Mouse (Mus musculus): ENCODE data around the gene Syvn1. TPM values are rescaled to one million over a fixed set of nuclear protein-coding genes. Genes with fewer than 3 reads are reported as not detected.

The Syvn1 gene
- polyA plus RNA-seq, 1 experiment, result 24.3 TPM

- TF ChIP-seq TCF3 (IDR thresholded peaks at IDR 0.05; ENCODE audit: insufficient read length, low read depth), result no peak
- TF ChIP-seq USF1 (IDR thresholded peaks at IDR 0.05; ENCODE audit: low read depth), result no peak
- no peak for TF ChIP-seq POLR2A (IDR thresholded peaks at IDR 0.05; ENCODE audit: insufficient read length, low read depth)
- no peak for TF ChIP-seq MYOD1 (IDR thresholded peaks at IDR 0.05; ENCODE audit: control insufficient read depth in 1 of 3, insufficient read length in 2 of 3, low read depth in 2 of 3)
- TF ChIP-seq MYOG (IDR thresholded peaks at IDR 0.05; ENCODE audit: control insufficient read depth in 1 of 3, insufficient read depth in 1 of 3, insufficient read length in 2 of 3, low read depth in 2 of 3), result no peak
- no peak for TF ChIP-seq SRF (IDR thresholded peaks at IDR 0.05; ENCODE audit: control insufficient read depth, insufficient read length, low read depth)
- no peak overlapping the region for H3K4me2 ChIP-seq (ENCODE audit: low read depth)
- H3ac ChIP-seq (ENCODE audit: control insufficient read depth, insufficient read length), result no peak overlapping the region
- H3K4me3 ChIP-seq, result no peak overlapping the region
- peaks cover 11% of the 10 kb centered on the region for H3K79me2 ChIP-seq (ENCODE audit: control insufficient read depth, insufficient read depth)
- peaks cover 3% of the 10 kb centered on the region for H3K36me3 ChIP-seq (ENCODE audit: control insufficient read depth, insufficient read depth)
- no peaks in the 10 kb centered on the region for H3K27me3 ChIP-seq (ENCODE audit: control insufficient read depth, insufficient read depth, insufficient read length)
Observed at GRCm38 (mm10) chr19:6070571-6071250, 24.3 kb downstream of the Syvn1 start.

- TF ChIP-seq POLR2A (IDR thresholded peaks at IDR 0.05; ENCODE audit: insufficient read length, low read depth), result no peak
- TF ChIP-seq POLR2AphosphoS2 (IDR thresholded peaks at IDR 0.05; ENCODE audit: insufficient read length, low read depth), result no peak
- no peak for TF ChIP-seq MYOD1 (IDR thresholded peaks at IDR 0.05; ENCODE audit: control insufficient read depth in 1 of 3, insufficient read length in 2 of 3, low read depth in 2 of 3)
- TF ChIP-seq USF1 (IDR thresholded peaks at IDR 0.05; ENCODE audit: low read depth), result no peak
- H3K79me2 ChIP-seq (ENCODE audit: control insufficient read depth, insufficient read depth), result peaks cover 14% of the 10 kb centered on the region
- peaks cover 3% of the 10 kb centered on the region for H3K36me3 ChIP-seq (ENCODE audit: control insufficient read depth, insufficient read depth)
Observed at GRCm38 (mm10) chr19:6071261-6071660, 24.9 kb downstream of the Syvn1 start.

GRCm38 (mm10) chr19:6073889-6074288 is 27.5 kb downstream of the Syvn1 start:
- TF ChIP-seq POLR2A (IDR thresholded peaks at IDR 0.05; ENCODE audit: insufficient read length, low read depth) (no peak), USF1 (IDR thresholded peaks at IDR 0.05; ENCODE audit: low read depth) (no peak), POLR2AphosphoS2 (IDR thresholded peaks at IDR 0.05; ENCODE audit: insufficient read length, low read depth) (no peak), TCF3 (IDR thresholded peaks at IDR 0.05; ENCODE audit: insufficient read length, low read depth) (no peak), E2F4 (IDR thresholded peaks at IDR 0.05; ENCODE audit: insufficient read depth) (no peak), SRF (IDR thresholded peaks at IDR 0.05; ENCODE audit: control insufficient read depth, insufficient read length, low read depth) (no peak)
- Histone ChIP-seq H3K27me3 (ENCODE audit: control insufficient read depth, insufficient read depth, insufficient read length) (no peaks in the 10 kb centered on the region), H3K36me3 (ENCODE audit: control insufficient read depth, insufficient read depth) (peaks cover 3% of the 10 kb centered on the region)

More at GRCm38 (mm10) chr19:6071261-6071660, 24.9 kb downstream of the Syvn1 start:
- Histone ChIP-seq H3K4me2 (ENCODE audit: low read depth) (no peak overlapping the region), H3K4me3 (no peak overlapping the region), H3K27me3 (ENCODE audit: control insufficient read depth, insufficient read depth, insufficient read length) (no peaks in the 10 kb centered on the region), H3ac (ENCODE audit: control insufficient read depth, insufficient read length) (no peak overlapping the region)

GRCm38 (mm10) chr19:6076564-6077393 is 30.4 kb downstream of the Syvn1 start, which contains the start of gene Vps51:
Gene Vps51, minus strand, starts transcription at chr19:6077231.
- no peaks in the 10 kb centered on the region for H3K27me3 ChIP-seq (ENCODE audit: control insufficient read depth, insufficient read depth, insufficient read length)
- peaks cover 17% of the 10 kb centered on the region for H3K79me2 ChIP-seq (ENCODE audit: control insufficient read depth, insufficient read depth)
- H3ac ChIP-seq (ENCODE audit: control insufficient read depth, insufficient read length), result peak within 1 kb of the TSS; percentile 17
- peak within 1 kb of the TSS; percentile 95 for H3K4me2 ChIP-seq (ENCODE audit: low read depth)
- peaks cover 3% of the 10 kb centered on the region for H3K36me3 ChIP-seq (ENCODE audit: control insufficient read depth, insufficient read depth)
- H3K4me3 ChIP-seq, result peak within 1 kb of the TSS; percentile 65
- peak in 2 of 3 experiments; percentile 38 to 77 for TF ChIP-seq MYOG (IDR thresholded peaks at IDR 0.05; ENCODE audit: control insufficient read depth in 1 of 3, insufficient read depth in 1 of 3, insufficient read length in 2 of 3, low read depth in 2 of 3)
- TF ChIP-seq TCF3 (IDR thresholded peaks at IDR 0.05; ENCODE audit: insufficient read length, low read depth), result no peak
- peak; percentile 78 for TF ChIP-seq SRF (IDR thresholded peaks at IDR 0.05; ENCODE audit: control insufficient read depth, insufficient read length, low read depth)
- 0 out of 2 replicates have a peak, but pooled peaks have one; percentile 1 for TF ChIP-seq CEBPB (IDR thresholded peaks at IDR 0.05; ENCODE audit: insufficient read depth, poor library complexity, severe bottlenecking)
- peak; percentile 75 for TF ChIP-seq MAX (IDR thresholded peaks at IDR 0.05; ENCODE audit: low read depth)
- peak in 2 of 3 experiments; percentile 44 to 52 for TF ChIP-seq MYOD1 (IDR thresholded peaks at IDR 0.05; ENCODE audit: control insufficient read depth in 1 of 3, insufficient read length in 2 of 3, low read depth in 2 of 3)
- peak; percentile 55 for TF ChIP-seq POLR2A (IDR thresholded peaks at IDR 0.05; ENCODE audit: insufficient read length, low read depth)
- TF ChIP-seq POLR2AphosphoS2 (IDR thresholded peaks at IDR 0.05; ENCODE audit: insufficient read length, low read depth), result peak; percentile 64
- no peak for TF ChIP-seq REST (IDR thresholded peaks at IDR 0.05; ENCODE audit: insufficient read depth, insufficient read length)

More at GRCm38 (mm10) chr19:6073889-6074288, 27.5 kb downstream of the Syvn1 start:
- Histone ChIP-seq H3K4me3 (no peak overlapping the region), H3ac (ENCODE audit: control insufficient read depth, insufficient read length) (no peak overlapping the region), H3K79me2 (ENCODE audit: control insufficient read depth, insufficient read depth) (peaks cover 17% of the 10 kb centered on the region), H3K4me2 (ENCODE audit: low read depth) (no peak overlapping the region)

- Histone ChIP-seq H3K27me3 (ENCODE audit: control insufficient read depth, insufficient read depth, insufficient read length) (no peaks in the 10 kb centered on the region), H3ac (ENCODE audit: control insufficient read depth, insufficient read length) (no peak within 1 kb of the TSS), H3K4me2 (ENCODE audit: low read depth) (no peak within 1 kb of the TSS), H3K4me3 (no peak within 1 kb of the TSS), H3K79me2 (ENCODE audit: control insufficient read depth, insufficient read depth) (peaks cover 35% of the 10 kb centered on the region), H3K36me3 (ENCODE audit: control insufficient read depth, insufficient read depth) (no peaks in the 10 kb centered on the region)
- TF ChIP-seq TCF3 (IDR thresholded peaks at IDR 0.05; ENCODE audit: insufficient read length, low read depth) (no peak), TCF12 (IDR thresholded peaks at IDR 0.05; ENCODE audit: insufficient read depth, poor library complexity, severe bottlenecking) (no peak), POLR2AphosphoS2 (IDR thresholded peaks at IDR 0.05; ENCODE audit: insufficient read length, low read depth) (no peak), MYOD1 (IDR thresholded peaks at IDR 0.05; ENCODE audit: control insufficient read depth in 1 of 3, insufficient read length in 2 of 3, low read depth in 2 of 3) (no peak)
Observed at GRCm38 (mm10) chr19:6079983-6080480, 33.7 kb downstream of the Syvn1 start, which contains the start of gene Tmem262. Gene Tmem262, plus strand, starts transcription at chr19:6080033.
